Mouse (Mus musculus): ENCODE measurements at regions not wholly inside any gene's neighbourhood (a gene's known extent, or its start where the extent isn't known, plus 50 kb on each side); places are given as distances from the start of the nearest gene placed in this dataset.

GRCm38 (mm10) chr9:46871211-46871994, 127.1 kb upstream of the Gm4791 start:
- no peak overlapping the region for H3K4me3 ChIP-seq (ENCODE audit: insufficient read depth, poor library complexity, severe bottlenecking)
- H3ac ChIP-seq (ENCODE audit: control insufficient read depth, insufficient read length, low read depth) = no peak overlapping the region
- TF ChIP-seq FOSL1 (IDR thresholded peaks at IDR 0.05; ENCODE audit: insufficient read depth, low read length, poor library complexity, severe bottlenecking) (no peak), USF1 (IDR thresholded peaks at IDR 0.05; ENCODE audit: low read depth) (no peak), MYOG (IDR thresholded peaks at IDR 0.05; ENCODE audit: control insufficient read depth, extremely low read depth, insufficient read length) (no peak), CEBPB (IDR thresholded peaks at IDR 0.05; ENCODE audit: low read depth) (no peak), MYOD1 (IDR thresholded peaks at IDR 0.05; ENCODE audit: control insufficient read depth, insufficient read length, low read depth) (no peak), MAX (IDR thresholded peaks at IDR 0.05) (no peak), CTCF (IDR thresholded peaks at IDR 0.05; ENCODE audit: control insufficient read depth, insufficient read depth, insufficient read length) (no peak)
- H3K27me3 ChIP-seq (ENCODE audit: control insufficient read depth, insufficient read depth, insufficient read length) = no peaks in the 10 kb centered on the region
- H3K79me3 ChIP-seq (ENCODE audit: low read depth) = no peaks in the 10 kb centered on the region
- H3K36me3 ChIP-seq (ENCODE audit: control insufficient read depth, insufficient read depth) = no peaks in the 10 kb centered on the region
- H3K79me2 ChIP-seq (ENCODE audit: control insufficient read depth, insufficient read depth) = no peaks in the 10 kb centered on the region

- no peaks in the 10 kb centered on the region for H3K79me3 ChIP-seq (ENCODE audit: low read depth)
- H3ac ChIP-seq (ENCODE audit: control insufficient read depth, insufficient read length, low read depth) = no peak overlapping the region
- no peaks in the 10 kb centered on the region for H3K27me3 ChIP-seq (ENCODE audit: control insufficient read depth, insufficient read depth, insufficient read length)
- no peak overlapping the region for H3K4me3 ChIP-seq (ENCODE audit: insufficient read depth, poor library complexity, severe bottlenecking)
- H3K36me3 ChIP-seq (ENCODE audit: control insufficient read depth, insufficient read depth) = no peaks in the 10 kb centered on the region
- H3K79me2 ChIP-seq (ENCODE audit: control insufficient read depth, insufficient read depth) = no peaks in the 10 kb centered on the region
- TF ChIP-seq MYOG (IDR thresholded peaks at IDR 0.05; ENCODE audit: control insufficient read depth, extremely low read depth, insufficient read length) (no peak), CEBPB (IDR thresholded peaks at IDR 0.05; ENCODE audit: low read depth) (no peak)
Observed at GRCm38 (mm10) chr9:46863934-46864333, 134.6 kb upstream of the Gm4791 start.

GRCm38 (mm10) chr9:46851753-46852152, 146.8 kb upstream of the Gm4791 start:
- Histone ChIP-seq H3K79me3 (ENCODE audit: low read depth) (no peaks in the 10 kb centered on the region), H3K27me3 (ENCODE audit: control insufficient read depth, insufficient read depth, insufficient read length) (no peaks in the 10 kb centered on the region), H3K36me3 (ENCODE audit: control insufficient read depth, insufficient read depth) (no peaks in the 10 kb centered on the region), H3K4me3 (ENCODE audit: insufficient read depth, poor library complexity, severe bottlenecking) (no peak overlapping the region), H3ac (ENCODE audit: control insufficient read depth, insufficient read length, low read depth) (no peak overlapping the region), H3K79me2 (ENCODE audit: control insufficient read depth, insufficient read depth) (no peaks in the 10 kb centered on the region)
- no peak for TF ChIP-seq CEBPB (IDR thresholded peaks at IDR 0.05; ENCODE audit: low read depth)
- TF ChIP-seq MYOG (IDR thresholded peaks at IDR 0.05; ENCODE audit: control insufficient read depth, extremely low read depth, insufficient read length) = no peak
- TF ChIP-seq USF1 (IDR thresholded peaks at IDR 0.05; ENCODE audit: low read depth) = no peak
- TF ChIP-seq CTCF (IDR thresholded peaks at IDR 0.05; ENCODE audit: control insufficient read depth, insufficient read depth, insufficient read length) = no peak
- TF ChIP-seq MYOD1 (IDR thresholded peaks at IDR 0.05; ENCODE audit: control insufficient read depth, insufficient read length, low read depth) = no peak
- TF ChIP-seq MAX (IDR thresholded peaks at IDR 0.05) = no peak
- TF ChIP-seq FOSL1 (IDR thresholded peaks at IDR 0.05; ENCODE audit: insufficient read depth, low read length, poor library complexity, severe bottlenecking) = no peak

GRCm38 (mm10) chr9:46851336-46851735, 147.2 kb upstream of the Gm4791 start:
- no peak overlapping the region for H3K4me3 ChIP-seq (ENCODE audit: insufficient read depth, poor library complexity, severe bottlenecking)
- no peaks in the 10 kb centered on the region for H3K79me3 ChIP-seq (ENCODE audit: low read depth)
- TF ChIP-seq CEBPB (IDR thresholded peaks at IDR 0.05; ENCODE audit: low read depth) = no peak
- TF ChIP-seq MAX (IDR thresholded peaks at IDR 0.05) = no peak
- TF ChIP-seq CTCF (IDR thresholded peaks at IDR 0.05; ENCODE audit: control insufficient read depth, insufficient read depth, insufficient read length) = no peak
- TF ChIP-seq MYOG (IDR thresholded peaks at IDR 0.05; ENCODE audit: control insufficient read depth, extremely low read depth, insufficient read length) = no peak
- TF ChIP-seq MYOD1 (IDR thresholded peaks at IDR 0.05; ENCODE audit: control insufficient read depth, insufficient read length, low read depth) = no peak
- TF ChIP-seq USF1 (IDR thresholded peaks at IDR 0.05; ENCODE audit: low read depth) = no peak
- TF ChIP-seq FOSL1 (IDR thresholded peaks at IDR 0.05; ENCODE audit: insufficient read depth, low read length, poor library complexity, severe bottlenecking) = no peak
- no peaks in the 10 kb centered on the region for H3K79me2 ChIP-seq (ENCODE audit: control insufficient read depth, insufficient read depth)
- H3K36me3 ChIP-seq (ENCODE audit: control insufficient read depth, insufficient read depth) = no peaks in the 10 kb centered on the region
- H3ac ChIP-seq (ENCODE audit: control insufficient read depth, insufficient read length, low read depth) = no peak overlapping the region
- no peaks in the 10 kb centered on the region for H3K27me3 ChIP-seq (ENCODE audit: control insufficient read depth, insufficient read depth, insufficient read length)

GRCm38 (mm10) chr9:46845276-46845675, 153.3 kb upstream of the Gm4791 start:
- no peak for TF ChIP-seq FOSL1 (IDR thresholded peaks at IDR 0.05; ENCODE audit: insufficient read depth, low read length, poor library complexity, severe bottlenecking)
- H3K36me3 ChIP-seq (ENCODE audit: control insufficient read depth, insufficient read depth) = no peaks in the 10 kb centered on the region
- no peak overlapping the region for H3ac ChIP-seq (ENCODE audit: control insufficient read depth, insufficient read length, low read depth)
- no peaks in the 10 kb centered on the region for H3K79me3 ChIP-seq (ENCODE audit: low read depth)
- H3K79me2 ChIP-seq (ENCODE audit: control insufficient read depth, insufficient read depth) = no peaks in the 10 kb centered on the region
- H3K4me3 ChIP-seq (ENCODE audit: insufficient read depth, poor library complexity, severe bottlenecking) = no peak overlapping the region
- no peaks in the 10 kb centered on the region for H3K27me3 ChIP-seq (ENCODE audit: control insufficient read depth, insufficient read depth, insufficient read length)

- Histone ChIP-seq H3K79me3 (ENCODE audit: low read depth) (no peaks in the 10 kb centered on the region), H3K36me3 (ENCODE audit: control insufficient read depth, insufficient read depth) (no peaks in the 10 kb centered on the region), H3K4me3 (ENCODE audit: insufficient read depth, poor library complexity, severe bottlenecking) (no peak overlapping the region), H3ac (ENCODE audit: control insufficient read depth, insufficient read length, low read depth) (no peak overlapping the region), H3K79me2 (ENCODE audit: control insufficient read depth, insufficient read depth) (no peaks in the 10 kb centered on the region), H3K27me3 (ENCODE audit: control insufficient read depth, insufficient read depth, insufficient read length) (no peaks in the 10 kb centered on the region)
- no peak for TF ChIP-seq FOSL1 (IDR thresholded peaks at IDR 0.05; ENCODE audit: insufficient read depth, low read length, poor library complexity, severe bottlenecking)
- no peak for TF ChIP-seq MYOG (IDR thresholded peaks at IDR 0.05; ENCODE audit: control insufficient read depth, extremely low read depth, insufficient read length)
- no peak for TF ChIP-seq USF1 (IDR thresholded peaks at IDR 0.05; ENCODE audit: low read depth)
- TF ChIP-seq MAX (IDR thresholded peaks at IDR 0.05) = no peak
- no peak for TF ChIP-seq CEBPB (IDR thresholded peaks at IDR 0.05; ENCODE audit: low read depth)
- TF ChIP-seq CTCF (IDR thresholded peaks at IDR 0.05; ENCODE audit: control insufficient read depth, insufficient read depth, insufficient read length) = no peak
Observed at GRCm38 (mm10) chr9:46843781-46844180, 154.8 kb upstream of the Gm4791 start.
